Mouse (Mus musculus) brain, embryonic 18.5 days (tissue): Measurements from ENCODE around the gene Sema3c.
"Not testable (repeated sequence)": the region's sequence is repeated elsewhere in the genome, so short reads cannot be mapped to it uniquely, and the experiment has no call there.

Experiments used
- DNase-seq: peaks from one replicate; pipeline ENCODE4 v3.0.0-alpha.2; 2012; ENCODE audit warnings: low read depth, low spot score

Sema3c gene

GRCm38 (mm10) chr5:17573694-17574380 is at the start of gene Sema3c:
TSS of gene Sema3c (plus strand) at chr5:17574281.
- DNase-seq, result no peak

- not testable (repeated sequence) for DNase-seq
Observed at GRCm38 (mm10) chr5:17531165-17531564, 42.9 kb upstream of the Sema3c start.

- DNase-seq, result no peak
Observed at GRCm38 (mm10) chr5:17543141-17543540, 30.9 kb upstream of the Sema3c start.

- DNase-seq, result no peak
Observed at GRCm38 (mm10) chr5:17544904-17545449, 29.1 kb upstream of the Sema3c start.

- no peak for DNase-seq
Observed at GRCm38 (mm10) chr5:17551693-17552092, 22.4 kb upstream of the Sema3c start.

- DNase-seq, result no peak
Observed at GRCm38 (mm10) chr5:17556073-17556473, 18.0 kb upstream of the Sema3c start.

GRCm38 (mm10) chr5:17556715-17557265 is 17.3 kb upstream of the Sema3c start:
- DNase-seq, result no peak

- DNase-seq, result no peak
Observed at GRCm38 (mm10) chr5:17571571-17571970, 2.5 kb upstream of the Sema3c start.

- DNase-seq, result no peak
Observed at GRCm38 (mm10) chr5:17574413-17575182, 517 bp downstream of the Sema3c start.

- DNase-seq, result no peak
Observed at GRCm38 (mm10) chr5:17575183-17575495, 1.1 kb downstream of the Sema3c start.

GRCm38 (mm10) chr5:17576069-17576468 is 2.0 kb downstream of the Sema3c start:
- DNase-seq, result no peak

- DNase-seq, result no peak
Observed at GRCm38 (mm10) chr5:17582047-17582515, 8.0 kb downstream of the Sema3c start.

- DNase-seq, result no peak
Observed at GRCm38 (mm10) chr5:17584299-17584945, 10.3 kb downstream of the Sema3c start.

- peak; percentile 22 for DNase-seq
Observed at GRCm38 (mm10) chr5:17586518-17587210, 12.6 kb downstream of the Sema3c start.

- no peak for DNase-seq
Observed at GRCm38 (mm10) chr5:17591908-17592307, 17.8 kb downstream of the Sema3c start.

GRCm38 (mm10) chr5:17601700-17602099 is 27.6 kb downstream of the Sema3c start:
- no peak for DNase-seq

GRCm38 (mm10) chr5:17620619-17621018 is 46.5 kb downstream of the Sema3c start:
- DNase-seq, result no peak

GRCm38 (mm10) chr5:17622564-17622963 is 48.5 kb downstream of the Sema3c start:
- DNase-seq, result no peak

- DNase-seq, result no peak
Observed at GRCm38 (mm10) chr5:17628606-17629005, 54.5 kb downstream of the Sema3c start.

- no peak for DNase-seq
Observed at GRCm38 (mm10) chr5:17629599-17629998, 55.5 kb downstream of the Sema3c start.

GRCm38 (mm10) chr5:17639519-17639918 is 65.4 kb downstream of the Sema3c start:
- DNase-seq, result no peak
